Mouse (Mus musculus): ENCODE measurements at regions not wholly inside any gene's neighbourhood (a gene's known extent, or its start where the extent isn't known, plus 50 kb on each side); places are given as distances from the start of the nearest gene placed in this dataset.

- H3K36me3 ChIP-seq (ENCODE audit: control insufficient read depth, insufficient read depth, low read length), result no peaks in the 10 kb centered on the region
- H3K27me3 ChIP-seq (ENCODE audit: control insufficient read depth, insufficient read depth, low read length), result no peaks in the 10 kb centered on the region
- ATAC-seq (ENCODE audit: low FRiP score, low TSS enrichment), result no peak
These were observed 89.1 kb upstream of the Sorcs3 start for GRCm38 (mm10) chr19:48116689-48117088.

GRCm38 (mm10) chr19:48117646-48118045 lies 88.2 kb upstream of the Sorcs3 start:
- Histone ChIP-seq H3K4me2 (replicated peaks; ENCODE audit: low read depth) (no peak overlapping the region), H3K36me3 (ENCODE audit: control insufficient read depth, insufficient read depth, low read length) (no peaks in the 10 kb centered on the region), H3K4me1 (replicated peaks; ENCODE audit: control insufficient read depth, insufficient read depth) (no peaks in the 10 kb centered on the region), H3K27ac (replicated peaks) (no peak overlapping the region), H3K9ac (ENCODE audit: low read length) (no peak overlapping the region), H3K27me3 (ENCODE audit: control insufficient read depth, insufficient read depth, low read length) (no peaks in the 10 kb centered on the region), H3K9me3 (ENCODE audit: control insufficient read depth, low read length) (no peaks in the 10 kb centered on the region), H3K4me3 (ENCODE audit: low read depth, low read length) (no peak overlapping the region)
- 55% methylated on average over 4 of the region's 4 CpGs for WGBS
- no peak for DNase-seq (ENCODE audit: low spot score)
- TF ChIP-seq EP300 (optimal IDR thresholded peaks at IDR 0.05), result no peak
- TF ChIP-seq CTCF (IDR thresholded peaks at IDR 0.05; ENCODE audit: low read depth), result no peak
- no peak for ATAC-seq (ENCODE audit: low FRiP score, low TSS enrichment)

More at GRCm38 (mm10) chr19:48116689-48117088, 89.1 kb upstream of the Sorcs3 start:
- H3K9me3 ChIP-seq (ENCODE audit: control insufficient read depth, low read length), result no peaks in the 10 kb centered on the region
- no peak overlapping the region for H3K9ac ChIP-seq (ENCODE audit: low read length)
- H3K4me1 ChIP-seq (replicated peaks; ENCODE audit: control insufficient read depth, insufficient read depth), result no peaks in the 10 kb centered on the region
- WGBS, result 10% methylated on average over 4 of the region's 4 CpGs
- H3K4me3 ChIP-seq (ENCODE audit: low read depth, low read length), result no peak overlapping the region
- H3K4me2 ChIP-seq (replicated peaks; ENCODE audit: low read depth), result no peak overlapping the region
- TF ChIP-seq CTCF (IDR thresholded peaks at IDR 0.05; ENCODE audit: low read depth) (no peak), EP300 (optimal IDR thresholded peaks at IDR 0.05) (no peak)
- no peak for DNase-seq (ENCODE audit: low spot score)
- no peak overlapping the region for H3K27ac ChIP-seq (replicated peaks)

GRCm38 (mm10) chr19:48122281-48122680 lies 83.5 kb upstream of the Sorcs3 start:
- Histone ChIP-seq H3K4me3 (ENCODE audit: low read depth, low read length) (no peak overlapping the region), H3K27ac (replicated peaks) (no peak overlapping the region), H3K36me3 (ENCODE audit: control insufficient read depth, insufficient read depth, low read length) (no peaks in the 10 kb centered on the region), H3K9ac (ENCODE audit: low read length) (no peak overlapping the region), H3K27me3 (ENCODE audit: control insufficient read depth, insufficient read depth, low read length) (no peaks in the 10 kb centered on the region), H3K4me1 (replicated peaks; ENCODE audit: control insufficient read depth, insufficient read depth) (no peaks in the 10 kb centered on the region), H3K4me2 (replicated peaks; ENCODE audit: low read depth) (no peak overlapping the region), H3K9me3 (ENCODE audit: control insufficient read depth, low read length) (no peaks in the 10 kb centered on the region)
- 81% methylated on average over 11 of the region's 11 CpGs for WGBS
- TF ChIP-seq EP300 (optimal IDR thresholded peaks at IDR 0.05) (no peak), CTCF (IDR thresholded peaks at IDR 0.05; ENCODE audit: low read depth) (no peak)
- DNase-seq (ENCODE audit: low spot score) (no peak), ATAC-seq (ENCODE audit: low FRiP score, low TSS enrichment) (no peak)

- DNase-seq (ENCODE audit: low spot score) (no peak), ATAC-seq (ENCODE audit: low FRiP score, low TSS enrichment) (no peak)
- Histone ChIP-seq H3K9me3 (ENCODE audit: control insufficient read depth, low read length) (no peaks in the 10 kb centered on the region), H3K4me2 (replicated peaks; ENCODE audit: low read depth) (no peak overlapping the region), H3K4me3 (ENCODE audit: low read depth, low read length) (no peak overlapping the region), H3K36me3 (ENCODE audit: control insufficient read depth, insufficient read depth, low read length) (no peaks in the 10 kb centered on the region), H3K27ac (replicated peaks) (no peak overlapping the region), H3K9ac (ENCODE audit: low read length) (no peak overlapping the region), H3K27me3 (ENCODE audit: control insufficient read depth, insufficient read depth, low read length) (no peaks in the 10 kb centered on the region), H3K4me1 (replicated peaks; ENCODE audit: control insufficient read depth, insufficient read depth) (no peaks in the 10 kb centered on the region)
- no peak for TF ChIP-seq EP300 (optimal IDR thresholded peaks at IDR 0.05)
- TF ChIP-seq CTCF (IDR thresholded peaks at IDR 0.05; ENCODE audit: low read depth), result no peak
- WGBS, result 80% methylated on average over 4 of the region's 4 CpGs
These were observed 82.0 kb upstream of the Sorcs3 start for GRCm38 (mm10) chr19:48123777-48124176.

- ATAC-seq (ENCODE audit: low FRiP score, low TSS enrichment) (no peak), DNase-seq (ENCODE audit: low spot score) (no peak)
- WGBS, result 75% methylated on average over 6 of the region's 6 CpGs
- no peaks in the 10 kb centered on the region for H3K4me1 ChIP-seq (replicated peaks; ENCODE audit: control insufficient read depth, insufficient read depth)
- no peak overlapping the region for H3K4me2 ChIP-seq (replicated peaks; ENCODE audit: low read depth)
- no peak overlapping the region for H3K27ac ChIP-seq (replicated peaks)
- no peak overlapping the region for H3K9ac ChIP-seq (ENCODE audit: low read length)
- H3K36me3 ChIP-seq (ENCODE audit: control insufficient read depth, insufficient read depth, low read length), result no peaks in the 10 kb centered on the region
- no peaks in the 10 kb centered on the region for H3K9me3 ChIP-seq (ENCODE audit: control insufficient read depth, low read length)
- TF ChIP-seq EP300 (optimal IDR thresholded peaks at IDR 0.05), result no peak
- TF ChIP-seq CTCF (IDR thresholded peaks at IDR 0.05; ENCODE audit: low read depth), result no peak
- no peaks in the 10 kb centered on the region for H3K27me3 ChIP-seq (ENCODE audit: control insufficient read depth, insufficient read depth, low read length)
- H3K4me3 ChIP-seq (ENCODE audit: low read depth, low read length), result no peak overlapping the region
These were observed 80.1 kb upstream of the Sorcs3 start for GRCm38 (mm10) chr19:48125731-48126130.

- H3K36me3 ChIP-seq (ENCODE audit: control insufficient read depth, insufficient read depth, low read length), result no peaks in the 10 kb centered on the region
- 59% methylated on average over 12 of the region's 12 CpGs for WGBS
- H3K9me3 ChIP-seq (ENCODE audit: control insufficient read depth, low read length), result no peaks in the 10 kb centered on the region
- no peak for ATAC-seq (ENCODE audit: low FRiP score, low TSS enrichment)
- H3K4me3 ChIP-seq (ENCODE audit: low read depth, low read length), result no peak overlapping the region
- no peaks in the 10 kb centered on the region for H3K4me1 ChIP-seq (replicated peaks; ENCODE audit: control insufficient read depth, insufficient read depth)
- no peak for DNase-seq (ENCODE audit: low spot score)
- H3K27me3 ChIP-seq (ENCODE audit: control insufficient read depth, insufficient read depth, low read length), result no peaks in the 10 kb centered on the region
- TF ChIP-seq CTCF (IDR thresholded peaks at IDR 0.05; ENCODE audit: low read depth) (no peak), EP300 (optimal IDR thresholded peaks at IDR 0.05) (no peak)
- H3K9ac ChIP-seq (ENCODE audit: low read length), result no peak overlapping the region
- H3K4me2 ChIP-seq (replicated peaks; ENCODE audit: low read depth), result no peak overlapping the region
- H3K27ac ChIP-seq (replicated peaks), result no peak overlapping the region
These were observed 77.7 kb upstream of the Sorcs3 start for GRCm38 (mm10) chr19:48128089-48128488.
